Mouse (Mus musculus): ENCODE results near the gene Sv2b.
"Not testable (repeated sequence)": the region's sequence is repeated elsewhere in the genome, so short reads cannot be mapped to it uniquely, and the experiment has no call there.

Gene Sv2b

DNA sequence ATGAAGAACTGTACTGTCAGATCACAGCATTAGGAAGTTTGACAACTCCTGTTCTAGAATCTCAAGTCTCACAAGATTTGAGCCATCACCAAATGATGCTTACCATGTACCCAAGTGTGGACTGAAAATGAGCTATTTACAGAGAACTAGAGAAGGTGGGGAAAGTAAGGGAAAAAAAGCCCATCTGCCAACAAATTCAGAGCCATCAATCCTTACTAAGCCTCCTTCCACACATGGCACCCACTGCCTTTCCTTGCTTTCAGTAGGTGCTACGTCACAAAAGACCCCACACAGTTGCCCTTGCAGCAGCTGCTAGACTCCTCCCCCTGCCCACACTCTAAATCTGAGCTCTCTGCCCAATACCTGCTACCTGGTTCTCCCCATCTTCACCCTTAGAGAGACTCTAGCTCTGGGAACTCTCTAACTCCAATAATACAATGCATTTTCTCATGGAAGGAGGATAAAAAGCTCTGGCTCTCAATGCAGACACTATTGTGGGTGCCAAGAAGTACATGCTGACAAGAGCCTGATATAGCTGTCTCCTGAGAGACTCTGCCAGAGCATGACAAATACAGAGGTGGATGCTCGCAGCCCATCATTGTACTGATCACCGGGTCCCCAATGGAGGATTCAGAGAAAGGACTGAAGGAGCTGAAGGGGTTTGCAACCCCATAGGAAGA lies 101.0 kb downstream of the Sv2b start:
- no peak for DNase-seq

DNA sequence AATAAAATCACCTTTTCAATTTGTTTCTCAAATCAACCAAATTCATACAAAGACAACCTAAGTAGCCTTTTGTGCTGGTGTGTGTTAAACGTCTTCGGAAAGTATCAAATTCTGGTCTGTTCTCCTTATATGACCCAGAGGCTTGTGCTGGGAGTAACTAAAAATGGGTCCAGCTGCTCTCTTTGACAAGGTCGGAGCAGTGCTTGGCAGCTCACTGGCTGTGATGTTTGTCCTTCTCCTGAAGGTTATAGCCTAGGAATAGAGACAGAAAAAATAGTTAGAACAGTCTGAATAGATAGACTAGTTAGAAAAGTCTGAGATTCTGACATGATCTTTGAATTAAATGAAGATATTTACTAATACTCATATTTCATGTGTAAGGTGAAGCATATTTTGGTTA lies 102.4 kb downstream of the Sv2b start:
- DNase-seq = no peak

DNA sequence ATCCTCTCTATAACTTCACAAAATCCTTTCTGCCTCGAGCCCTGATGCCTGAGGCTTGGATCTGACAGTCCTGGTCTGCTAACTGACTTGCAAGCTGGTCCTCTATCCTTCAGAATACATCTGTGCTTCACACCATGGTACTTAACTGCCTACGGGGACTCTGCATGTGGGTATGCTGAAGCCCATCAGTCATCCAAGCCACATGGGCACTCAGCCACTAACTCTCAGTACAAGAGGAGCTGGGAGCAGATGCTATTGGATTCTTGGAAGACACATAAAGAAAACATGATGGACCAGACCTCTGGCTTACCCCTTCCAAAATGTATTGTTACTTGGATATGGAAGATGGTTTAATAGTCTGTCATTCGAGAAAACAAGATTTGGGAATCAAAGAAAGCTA lies 103.7 kb downstream of the Sv2b start:
- DNase-seq = no peak

DNA sequence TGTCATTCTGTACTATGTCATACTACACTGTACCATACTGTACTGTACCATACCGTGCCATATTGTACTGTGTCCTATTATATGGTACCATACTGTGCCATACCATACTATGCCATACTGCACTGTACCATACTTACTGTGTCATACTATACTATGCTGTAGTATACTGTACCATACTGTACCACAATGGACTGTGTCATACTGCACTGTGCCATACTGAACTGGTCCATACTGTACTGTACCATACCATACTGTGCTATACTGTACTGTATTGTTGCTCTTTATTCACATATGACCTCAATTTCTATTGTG lies 114.2 kb downstream of the Sv2b start:
- not testable (repeated sequence) for DNase-seq

DNA sequence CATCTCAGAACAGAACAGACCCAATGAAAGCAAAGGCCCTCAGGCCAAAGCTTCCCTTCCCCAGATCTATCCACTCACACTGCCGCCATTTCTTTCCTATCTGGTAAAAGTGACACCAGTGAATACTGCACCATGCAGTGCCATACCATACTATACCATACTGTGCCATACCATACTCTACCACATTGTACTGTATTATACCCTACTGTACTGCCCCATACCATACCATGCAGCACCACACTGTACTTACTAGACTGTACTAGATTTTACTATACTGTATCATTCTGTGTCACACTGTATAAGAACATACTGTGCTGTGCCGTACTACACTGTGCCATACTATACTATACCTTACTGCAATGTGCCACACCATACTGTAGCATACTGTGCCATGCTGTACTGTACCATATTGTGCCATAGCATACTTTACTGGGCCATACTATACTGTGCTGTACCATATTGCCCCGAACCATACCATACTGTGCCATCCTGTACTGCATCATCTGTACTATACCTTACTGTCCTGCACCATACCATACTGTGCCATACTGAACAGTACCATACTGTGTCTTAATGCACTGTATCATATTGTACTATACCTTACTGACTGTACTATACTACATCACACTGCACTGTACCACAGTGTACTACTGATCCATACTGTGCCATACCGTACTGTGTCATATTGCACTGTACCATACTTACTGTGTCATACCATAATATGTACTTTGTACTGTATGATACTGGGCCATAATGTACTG lies 114.7 kb downstream of the Sv2b start:
- DNase-seq = no peak

DNA sequence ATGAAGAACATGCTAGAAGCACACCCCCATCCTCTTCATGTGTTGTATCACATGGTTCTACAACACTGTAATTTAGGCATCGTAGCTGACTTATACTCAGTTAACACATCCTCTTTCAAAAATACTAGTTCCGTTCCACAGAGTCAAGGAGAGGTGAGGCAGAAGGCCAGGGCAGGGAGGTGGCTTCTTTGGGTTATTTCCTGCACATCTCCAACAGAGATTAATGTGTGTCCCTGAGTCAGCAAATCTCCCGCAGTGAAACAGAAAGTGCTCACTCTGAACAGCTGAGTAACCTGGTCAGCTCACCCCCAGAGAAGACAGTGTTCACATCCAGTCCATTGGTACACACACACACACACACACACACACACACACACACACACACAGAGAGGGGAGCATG lies 118.9 kb downstream of the Sv2b start:
- DNase-seq = no peak

DNA sequence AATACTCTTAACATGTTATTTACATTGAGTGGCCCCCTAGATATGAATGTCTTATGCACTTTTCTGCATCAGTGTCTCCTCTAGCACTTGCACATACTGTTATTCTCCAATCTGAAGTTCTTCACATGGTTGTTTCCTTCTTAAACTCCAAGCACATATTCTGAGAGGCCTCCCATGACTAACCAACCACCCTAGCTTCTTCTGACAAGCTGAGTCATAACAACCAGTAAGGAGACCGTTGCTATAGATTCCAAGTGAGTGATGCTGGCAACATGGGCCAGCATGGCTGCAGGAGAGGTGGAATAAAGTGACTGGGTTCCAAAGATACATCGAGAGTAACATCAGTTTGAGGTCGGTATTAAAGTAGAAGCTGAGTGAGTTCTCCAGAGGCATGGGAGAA lies 134.0 kb downstream of the Sv2b start:
- no peak for DNase-seq

DNA sequence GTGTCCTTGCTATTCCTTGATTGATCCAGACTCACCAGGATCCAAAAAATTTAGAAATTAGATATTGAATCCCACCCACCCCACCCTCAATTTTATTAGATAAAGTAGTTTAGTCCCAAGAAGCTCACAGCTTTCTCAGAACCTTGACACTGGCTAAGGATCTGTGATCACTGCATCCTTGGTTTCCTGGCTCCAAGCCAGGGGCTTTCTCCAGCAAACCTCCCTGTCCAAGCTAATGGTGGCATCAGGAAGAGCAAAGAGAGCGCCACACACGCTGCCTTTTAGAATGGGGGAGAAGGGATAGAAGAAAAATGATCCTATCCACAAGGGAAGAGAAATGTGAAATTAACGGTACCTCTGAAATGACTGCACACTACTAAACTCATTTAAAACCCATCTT lies 141.6 kb downstream of the Sv2b start:
- no peak for DNase-seq

DNA sequence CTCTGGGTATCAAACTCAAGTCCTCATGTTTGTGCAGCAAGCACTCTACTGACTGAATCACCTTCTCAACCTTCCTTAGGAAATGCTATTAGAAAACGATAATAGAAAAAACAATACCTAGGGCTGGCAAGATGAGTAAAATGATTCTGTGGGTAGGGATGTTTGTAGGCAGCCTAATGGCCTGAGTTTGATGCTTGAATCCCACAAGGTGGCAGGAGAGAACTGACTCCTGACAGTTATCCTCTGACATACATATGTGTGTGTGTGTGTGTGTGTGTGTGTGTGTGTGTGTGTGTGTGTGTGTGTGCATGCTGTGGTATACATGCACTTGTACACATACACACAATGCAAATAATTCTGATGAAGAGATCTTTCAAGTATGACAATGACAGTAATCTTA lies 161.9 kb downstream of the Sv2b start:
- DNase-seq = no peak

DNA sequence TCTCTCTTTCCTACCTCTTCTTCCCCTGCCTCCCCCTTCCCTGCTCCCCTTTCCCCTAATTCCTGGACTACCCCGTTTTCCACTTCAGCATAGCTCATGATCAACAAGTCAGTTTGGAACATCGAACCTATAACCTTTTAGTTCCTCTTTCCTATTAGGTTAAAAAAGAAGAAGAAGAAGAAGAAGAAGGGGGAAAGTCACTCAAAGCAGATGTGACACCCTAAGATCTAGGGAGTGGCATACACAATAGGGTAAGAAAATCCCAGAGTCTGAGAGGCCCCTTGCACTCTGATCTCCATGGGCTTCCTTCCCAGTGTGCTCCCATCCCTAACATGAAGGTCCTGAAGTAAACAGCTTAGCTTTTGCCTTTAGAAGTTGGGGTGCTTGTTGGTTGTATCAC lies 166.3 kb downstream of the Sv2b start:
- DNase-seq = no peak

DNA sequence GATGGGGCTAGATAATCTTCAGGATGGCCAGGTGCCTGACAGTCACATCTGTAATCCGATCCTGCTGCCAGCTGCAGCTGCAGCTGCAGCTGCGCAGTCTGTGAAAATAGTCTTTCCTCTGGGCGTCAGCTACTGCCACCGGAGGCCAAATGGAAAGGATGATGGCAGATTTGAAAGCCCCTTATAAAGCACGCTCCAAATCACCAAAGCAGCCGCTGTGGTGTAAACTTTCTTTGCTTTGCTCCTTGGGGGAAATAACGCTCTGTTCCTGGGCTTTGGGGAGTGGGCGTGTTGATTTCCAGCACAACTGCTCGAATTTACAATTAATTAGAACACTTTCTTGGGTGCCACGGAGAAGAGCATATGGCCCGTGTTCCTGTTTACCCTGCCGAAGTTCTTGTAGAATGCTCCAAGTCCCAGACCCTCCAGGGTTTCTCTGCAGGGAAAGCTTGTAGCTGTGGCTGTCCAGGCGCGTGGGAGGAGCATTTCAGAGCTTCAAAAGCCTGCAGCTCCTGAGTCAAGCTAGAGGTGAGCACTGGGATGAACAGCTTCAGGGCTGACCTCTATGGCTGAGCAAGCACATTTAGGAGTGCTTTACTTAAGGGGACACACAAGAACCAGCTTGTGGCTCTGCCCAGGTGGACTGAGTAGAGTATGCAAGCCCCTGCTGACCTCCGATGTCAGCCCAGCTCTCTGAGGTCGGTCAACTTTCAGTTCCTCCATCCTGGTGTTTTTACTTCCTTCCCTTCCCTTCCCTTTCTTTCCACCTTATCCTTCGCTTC lies 167.0 kb downstream of the Sv2b start:
- peak in 1 of 2 experiments; percentile 5 for DNase-seq

DNA sequence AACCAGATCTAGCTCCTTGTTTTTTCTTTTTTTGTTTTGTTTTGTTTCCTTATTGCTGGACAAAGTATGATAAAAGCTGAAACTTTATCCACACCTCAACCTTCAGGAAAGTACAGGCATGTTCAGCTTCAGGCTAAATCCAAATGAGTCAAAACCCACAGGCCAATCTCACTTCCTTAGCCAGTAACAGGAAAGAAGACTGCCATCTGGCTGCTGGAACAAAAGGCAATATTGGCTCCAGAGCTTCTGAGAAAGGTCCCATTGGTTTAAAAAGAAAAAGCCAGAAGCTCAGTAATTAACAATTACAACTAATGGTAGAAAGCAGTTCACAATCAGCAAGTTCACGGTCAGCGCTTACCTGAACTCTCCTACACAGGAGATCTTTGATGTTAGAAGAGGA lies 169.8 kb downstream of the Sv2b start:
- DNase-seq = no peak

DNA sequence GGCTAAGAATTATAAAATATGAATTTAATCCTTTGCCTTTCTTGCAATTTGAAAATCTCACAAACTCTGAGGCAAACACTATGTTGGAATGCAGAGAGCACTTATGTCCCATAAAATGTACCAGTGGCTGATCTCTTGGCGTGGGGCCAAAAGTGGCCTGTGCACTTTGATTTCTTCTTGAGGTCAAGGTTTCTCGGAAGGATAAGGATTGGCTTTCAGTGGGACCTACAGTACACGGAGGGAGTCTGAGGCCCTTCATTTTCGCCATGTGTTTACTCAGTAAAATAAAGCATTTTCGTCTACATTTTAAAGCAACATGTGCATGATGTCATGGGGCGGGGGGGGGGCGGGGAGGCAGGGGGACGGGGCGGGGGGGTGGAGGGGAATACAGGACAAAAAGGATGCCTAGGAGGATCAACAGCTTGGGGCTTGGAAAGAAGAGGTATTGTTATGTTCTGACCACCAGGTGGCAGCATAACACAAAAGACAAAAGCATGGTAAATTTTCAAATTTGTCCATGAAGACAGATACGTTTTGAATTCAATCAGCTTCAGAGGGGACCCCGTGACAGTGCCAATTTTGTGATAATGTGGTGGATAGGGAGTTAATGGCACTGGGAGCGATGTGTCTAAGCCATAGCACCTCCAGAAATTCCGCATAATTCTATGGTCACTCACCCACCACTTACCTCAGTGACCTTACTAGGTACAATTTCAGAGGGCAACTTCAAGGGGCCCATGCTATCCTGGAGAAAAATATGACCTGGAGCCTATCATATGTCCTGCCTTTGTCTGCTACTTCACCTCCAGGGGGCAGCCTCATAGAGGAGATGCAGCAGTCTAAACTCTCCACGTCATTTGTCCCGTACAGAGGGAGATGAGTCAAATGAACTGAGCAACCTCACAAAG lies 174.1 kb downstream of the Sv2b start:
- peak; percentile 57 to 62 for DNase-seq

DNA sequence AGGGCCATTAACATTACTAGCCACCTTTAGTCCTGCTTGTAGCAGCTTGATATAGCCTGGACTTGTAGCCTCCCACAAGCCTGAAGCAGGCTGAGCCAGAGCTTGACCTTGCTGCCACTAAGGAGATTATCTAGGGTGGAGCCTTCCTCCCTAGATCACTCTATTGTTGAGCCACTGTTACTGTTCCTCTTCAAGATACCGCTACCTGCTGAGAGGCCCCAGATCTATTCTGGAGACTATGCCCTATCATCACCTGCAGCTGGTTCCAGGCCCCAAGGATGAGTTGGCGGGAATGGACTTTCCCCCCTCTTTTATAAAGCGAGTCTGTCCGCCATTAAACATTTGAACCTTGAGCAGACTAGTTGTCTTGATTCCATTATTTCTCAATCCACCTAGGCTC lies 181.0 kb downstream of the Sv2b start:
- no peak for DNase-seq

DNA sequence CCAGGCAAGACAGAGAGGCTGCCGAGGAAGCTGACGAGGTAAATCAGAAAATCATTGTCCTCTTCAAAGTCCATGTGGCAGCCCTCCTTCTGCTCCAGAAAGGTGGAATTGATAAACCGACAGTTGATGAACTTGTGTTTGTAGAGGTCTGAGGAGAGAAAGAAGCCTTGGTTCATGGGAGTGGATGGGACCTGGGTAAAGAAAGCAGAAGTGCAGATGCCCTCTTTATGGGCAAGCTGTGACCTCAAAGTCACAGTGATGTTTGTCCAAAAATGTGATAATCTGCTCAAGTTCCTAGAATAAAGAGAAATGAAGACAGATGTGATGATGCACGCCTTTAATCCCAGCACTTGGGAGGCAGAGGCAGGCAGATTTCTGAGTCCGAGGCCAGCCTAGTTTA lies 185.0 kb downstream of the Sv2b start:
- DNase-seq = no peak

DNA sequence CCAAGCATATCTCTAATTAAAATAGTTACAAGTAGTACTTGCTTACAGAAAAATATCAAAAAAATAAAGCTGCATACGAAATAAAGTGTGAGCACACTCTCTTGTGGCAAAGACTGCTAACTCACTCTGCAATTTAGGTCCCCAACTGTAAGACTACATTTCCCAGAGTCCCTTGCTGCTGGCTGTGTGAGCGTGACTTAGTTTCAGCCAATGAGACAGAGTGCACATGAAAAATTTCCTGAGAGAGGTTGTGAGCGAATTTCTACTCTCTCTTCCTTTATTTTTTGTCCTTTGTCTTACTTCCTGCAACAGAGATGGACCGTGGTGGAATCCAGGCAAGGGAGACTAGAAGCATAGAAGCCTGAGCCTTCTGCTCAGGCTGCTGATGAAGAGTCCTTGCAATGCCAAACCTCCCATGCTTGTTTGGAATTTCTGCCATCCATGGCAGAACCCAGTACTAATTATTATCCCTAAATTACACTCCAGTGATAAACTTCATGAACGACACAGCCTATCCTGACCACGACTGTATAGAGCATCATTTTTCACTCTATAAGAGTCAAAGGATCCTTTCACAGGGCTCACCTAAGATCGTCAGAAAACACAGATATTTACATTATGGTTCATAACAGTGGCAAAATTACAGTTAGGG lies 190.9 kb downstream of the Sv2b start:
- DNase-seq = peak; percentile 25 to 32

DNA sequence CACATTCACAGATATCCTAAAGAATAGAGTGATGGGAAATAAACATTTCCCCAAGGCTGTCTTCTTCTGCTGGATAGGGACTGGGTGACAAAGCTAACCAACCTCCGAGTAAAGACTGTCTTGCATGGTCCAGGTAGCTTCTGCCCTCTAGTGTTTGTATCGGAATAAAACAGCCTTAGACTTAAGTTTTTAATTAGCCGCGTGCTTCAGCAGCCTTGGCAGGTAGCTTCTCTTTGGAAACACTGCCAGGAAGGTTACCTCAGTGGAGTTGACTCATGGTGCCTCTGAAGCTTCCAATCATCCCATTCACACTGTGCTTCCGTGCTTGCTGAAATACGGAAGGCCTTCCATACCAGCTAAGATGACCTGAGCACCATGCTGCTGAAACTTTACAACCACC lies 198.4 kb downstream of the Sv2b start:
- DNase-seq = peak; percentile 8 to 15

DNA sequence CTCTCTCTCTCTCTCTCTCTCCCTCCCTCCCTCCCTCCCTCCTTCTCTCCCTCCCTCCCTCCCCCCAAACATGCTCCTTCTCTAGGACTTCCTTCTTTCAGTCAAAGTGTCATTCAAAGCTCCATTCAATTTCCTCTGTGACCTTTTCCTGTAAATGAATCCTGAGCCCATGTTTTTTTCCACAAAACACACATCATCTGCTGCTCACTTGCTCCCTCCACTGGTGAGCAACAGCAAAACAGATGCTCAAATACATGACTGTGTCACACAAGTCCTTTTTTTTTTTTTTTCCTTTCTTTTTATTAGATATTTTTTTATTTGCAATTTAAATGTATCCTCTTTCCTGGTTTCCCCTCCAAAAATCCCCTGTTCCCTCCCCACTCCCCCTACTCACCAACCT lies 201.6 kb downstream of the Sv2b start:
- DNase-seq = no peak

DNA sequence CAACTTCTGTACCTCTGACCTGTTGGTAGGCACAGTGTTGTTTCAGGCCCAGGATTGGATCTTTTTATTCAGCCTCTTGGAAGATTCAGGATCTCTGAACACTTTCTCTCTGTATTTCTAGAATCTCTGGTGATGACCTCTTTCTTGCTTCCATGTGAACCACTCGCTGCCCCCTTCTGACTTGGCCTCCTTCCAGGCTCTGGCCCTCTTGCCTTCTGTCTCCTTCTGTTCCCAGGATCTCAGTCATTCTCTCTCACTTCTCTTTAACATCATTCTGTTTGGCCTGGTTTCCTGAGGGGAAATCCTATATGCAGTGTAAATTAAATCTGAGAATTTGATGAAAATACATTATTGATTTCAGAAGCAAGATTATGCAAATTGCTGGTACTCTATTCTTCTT lies 205.2 kb downstream of the Sv2b start:
- no peak for DNase-seq

DNA sequence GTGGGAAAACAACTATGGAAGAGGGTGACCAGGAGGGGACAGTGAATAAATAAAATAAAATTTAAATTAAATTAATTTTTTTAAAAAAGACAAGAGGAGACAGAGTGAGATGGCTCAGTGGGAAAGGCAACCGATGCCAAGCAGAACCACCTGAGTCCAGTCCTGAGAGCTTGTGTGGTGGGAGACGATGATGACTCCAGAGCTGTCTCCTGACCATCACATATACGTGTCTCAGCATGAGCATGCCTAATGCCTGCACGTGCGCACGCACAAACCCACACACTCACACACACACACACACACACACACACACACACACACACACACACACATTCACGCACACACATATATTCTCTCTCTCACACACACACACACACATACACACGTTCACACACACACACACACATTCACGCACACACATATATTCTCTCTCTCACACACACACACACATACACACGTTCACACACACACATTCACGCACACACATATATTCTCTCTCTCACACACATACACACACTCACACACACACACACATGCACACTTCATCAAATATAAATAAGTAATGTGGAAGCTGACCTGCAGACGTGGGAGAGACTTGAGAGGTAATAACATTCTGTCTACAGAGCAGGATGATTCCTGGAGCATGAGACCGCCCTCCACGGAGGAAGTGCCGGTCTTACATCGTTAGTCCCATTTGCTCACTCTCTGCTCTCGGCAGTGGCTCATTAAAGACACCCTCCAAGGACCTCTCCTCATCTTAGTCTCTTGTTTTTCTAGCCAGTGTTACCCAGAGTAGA lies 206.3 kb downstream of the Sv2b start:
- no peak for DNase-seq

DNA sequence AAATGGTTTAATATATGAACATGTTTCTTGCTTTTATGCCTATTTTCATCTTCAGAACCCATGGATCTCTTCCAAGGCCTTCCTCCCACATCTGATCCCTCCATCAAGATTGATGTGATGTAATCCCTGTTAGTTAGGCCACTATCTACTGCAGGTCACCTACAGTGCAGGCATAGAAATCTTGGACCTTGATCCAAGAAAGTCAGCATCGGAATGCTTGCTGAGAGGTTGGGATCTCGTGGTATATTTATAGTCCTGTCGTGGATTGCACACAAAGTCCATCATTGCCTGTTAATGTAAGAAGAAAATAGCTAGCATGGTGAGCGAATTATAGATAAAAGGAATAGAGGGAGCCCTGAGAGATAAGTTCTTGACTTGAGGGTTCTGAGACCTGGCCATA lies 223.6 kb downstream of the Sv2b start:
- DNase-seq = no peak

DNA sequence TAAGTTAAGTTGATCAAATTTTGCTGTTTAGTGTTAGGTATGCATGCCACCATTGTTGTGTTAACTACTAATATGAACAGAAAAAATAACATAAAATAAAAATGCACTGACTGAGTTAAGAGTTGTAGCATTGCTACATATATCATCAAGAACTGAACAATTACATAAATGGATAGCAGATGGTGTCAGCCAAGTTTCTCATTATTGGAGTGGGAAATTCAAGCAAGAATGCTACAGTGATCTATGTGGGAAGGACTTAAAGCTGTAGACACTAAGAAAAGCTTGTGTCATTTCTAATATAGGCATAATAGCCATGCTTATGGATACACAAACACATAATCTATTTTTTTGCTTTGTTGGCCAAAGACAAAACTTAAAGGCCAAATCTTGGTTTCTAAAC lies 228.9 kb downstream of the Sv2b start:
- no peak for DNase-seq

Data from B cell, adult 2 months (primary cell).